8 mouse cellular contexts compared by ENCODE assay signal in genomic region chr7:28601029-28601428, GRCm38 (mm10). TPM values are rescaled to one million over a fixed set of nuclear protein-coding genes. Genes with fewer than 3 reads are reported as not detected.
DNase-seq lines count a peak whose midpoint lies in the region; TF ChIP-seq lines count a peak whose summit lies in the region.
"Had no signal": no experiment of that assay in that cellular context is flagged by ENCODE, and none has a peak within 500 bp of the region (broad histone marks: within the 10 kb centered on the region; RNA-seq: fewer than 3 reads in every experiment).

No protein-coding gene starts in this region.

- peaks cover 2% of the 10 kb centered on the region; the same call in 1 of the 2 replicates for H3K4me1 ChIP-seq in embryonic fibroblast, embryonic 13.5 days (ENCODE audit: control insufficient read depth, insufficient read depth, low read length)

- no peak for TF ChIP-seq POLR2A in embryonic fibroblast, embryonic 13.5 days (IDR thresholded peaks at IDR 0.05; ENCODE audit: low read depth, low read length)

- H3K27ac ChIP-seq in embryonic fibroblast, embryonic 13.5 days (ENCODE audit: insufficient read depth, low read length), result no peak overlapping the region

- H3K4me3 ChIP-seq in embryonic fibroblast, embryonic 13.5 days (ENCODE audit: insufficient read depth, low read length), result no peak overlapping the region

- DNase-seq in urinary bladder, postnatal 10 days (ENCODE audit: low spot score), result peak; percentile 47
- DNase-seq in urinary bladder, adult 18-20 months (ENCODE audit: low spot score in 2 of 2), result no peak
- DNase-seq in adrenal gland, postnatal 25 days, result peak; percentile 76
- DNase-seq in kidney, postnatal 10 days, result peak; percentile 84
- DNase-seq in lung, postnatal 10 days, result peak; percentile 85
- peak; percentile 68 for DNase-seq in right cerebral cortex, postnatal 14 days

- TF ChIP-seq CTCF in embryonic fibroblast, embryonic 13.5 days (IDR thresholded peaks at IDR 0.05; ENCODE audit: borderline replicate concordance, insufficient read depth, low read length), result peak; percentile 84; the same call in 1 of the 2 replicates

RNA-seq across cellular contexts. Expression of gene Pak4, which starts 3.0 kb away (rescaled TPM):
- 32.0 and 35.2 TPM in 2 replicates for total RNA-seq in adrenal gland, postnatal 25 days (2021)
- polyA plus RNA-seq in embryonic fibroblast, embryonic 13.5 days (2011; ENCODE audit: insufficient read length, low read depth, missing spikeins), result 8.0 and 10.5 TPM in 2 replicates

RNA-seq across cellular contexts. Expression of gene Samd4b, which starts 3.1 kb away (rescaled TPM):
- 66.6 and 69.4 TPM in 2 replicates for total RNA-seq in adrenal gland, postnatal 25 days (2021)
- polyA plus RNA-seq in embryonic fibroblast, embryonic 13.5 days (2011; ENCODE audit: insufficient read length, low read depth, missing spikeins), result 65.7 and 69.3 TPM in 2 replicates

RNA-seq across cellular contexts. Expression of gene Acp7, which starts 30.1 kb away (rescaled TPM):
- total RNA-seq in adrenal gland, postnatal 25 days (2021), result not detected in 2 replicates
- polyA plus RNA-seq in embryonic fibroblast, embryonic 13.5 days (2011; ENCODE audit: insufficient read length, low read depth, missing spikeins), result 1.8 TPM in 1 of 2 replicates, not detected in the other
- polyA plus RNA-seq: heart, embryonic 14.5 days had no signal

RNA-seq across cellular contexts. Expression of gene Nccrp1, which starts 54.0 kb away (rescaled TPM):
- total RNA-seq in adrenal gland, postnatal 25 days (2021), result not detected in 2 replicates
- polyA plus RNA-seq in embryonic fibroblast, embryonic 13.5 days (2011; ENCODE audit: insufficient read length, low read depth, missing spikeins), result not detected in 2 replicates
- polyA plus RNA-seq: heart, embryonic 14.5 days had no signal

Comparison
In these comparisons a context has a peak if more than half of its experiments do, and no peak if none do; other contexts are left out.
1. DNase-seq: peak in urinary bladder, postnatal 10 days (single experiment), adrenal gland, postnatal 25 days (single experiment), kidney, postnatal 10 days (single experiment), lung, postnatal 10 days (single experiment) and right cerebral cortex, postnatal 14 days (single experiment); none in urinary bladder, adult 18-20 months (0 of 2).